Comparison of ENCODE assay signal across 8 mouse cellular contexts in the genomic region with DNA sequence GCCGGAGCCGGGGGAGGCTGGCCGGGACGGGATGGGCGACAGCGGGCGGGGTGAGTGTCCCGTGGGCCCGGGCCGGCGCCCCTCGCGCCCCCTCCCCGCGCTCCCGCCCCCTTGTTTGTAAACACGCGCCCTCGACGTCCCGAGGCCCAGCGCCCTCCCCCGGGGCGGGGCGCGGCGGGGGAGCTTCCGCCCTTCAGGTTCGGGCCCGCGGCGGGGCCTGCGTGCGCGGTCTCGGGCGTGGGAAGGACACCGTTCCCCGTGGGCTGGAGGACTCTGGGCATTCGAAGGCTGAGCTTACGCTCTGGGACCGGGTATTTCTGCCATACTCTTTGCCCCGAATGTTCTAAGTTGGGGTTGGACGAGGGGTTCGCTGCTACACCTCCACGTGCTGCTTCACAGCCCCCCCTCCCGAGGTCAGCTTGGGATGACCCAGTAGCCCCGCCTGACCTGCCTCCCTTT. TPM values are rescaled to one million over a fixed set of nuclear protein-coding genes. Genes with fewer than 3 reads are reported as not detected.
A peak's percentile ranks its signal among the peaks of the same experiment; 100 is the strongest.
DNase-seq lines count a peak whose midpoint lies in the region; ATAC-seq and TF ChIP-seq lines count a peak whose summit lies in the region.

No protein-coding gene starts in this region.

- H3K4me2 ChIP-seq in heart, embryonic 13.5 days, result peak overlapping the region; percentile 94

- DNase-seq in left cerebral cortex, adult 2 months (ENCODE audit: extremely low spot score in 1 of 2, low spot score in 2 of 2), result peak in 1 of 2 experiments; percentile 67
- no peak for DNase-seq in left cerebral cortex, postnatal 4 days
- peak; percentile 81 to 88 for DNase-seq in adrenal gland, postnatal 36 days
- peak; percentile 63 to 73 for DNase-seq in left cerebral cortex, adult 8-10 months (ENCODE audit: low spot score in 2 of 2)
- DNase-seq in mesoderm, embryonic 11.5 days (ENCODE audit: low read depth, low spot score), result peak; percentile 57
- DNase-seq in layer of hippocampus, postnatal 25 days (ENCODE audit: extremely low spot score in 1 of 2, low spot score in 1 of 2), result no peak

- peak; percentile 58; the same call in 1 of the 2 replicates for TF ChIP-seq POLR2A in testis, adult 2 months (IDR thresholded peaks at IDR 0.05; ENCODE audit: control insufficient read depth, low read depth, low read length)

- WGBS in heart, embryonic 13.5 days, result under 1% methylated on average over 45 of the region's 48 CpGs

- H3K27ac ChIP-seq in left cerebral cortex, adult 2 months, result peak overlapping the region; percentile 98
- H3K27ac ChIP-seq in heart, embryonic 13.5 days (replicated peaks), result peak overlapping the region; percentile 98
- H3K27ac ChIP-seq in testis, adult 2 months (ENCODE audit: control insufficient read depth, insufficient read depth, low read depth, low read length), result peak overlapping the region; percentile 93

- no peak for TF ChIP-seq CTCF in left cerebral cortex, adult 2 months (IDR thresholded peaks at IDR 0.05)
- TF ChIP-seq CTCF in testis, adult 2 months (IDR thresholded peaks at IDR 0.05; ENCODE audit: control insufficient read depth, insufficient read depth, insufficient replicate concordance, low read depth, low read length), result no peak

- peak overlapping the region; percentile 92 for H3K9ac ChIP-seq in heart, embryonic 13.5 days

- no peaks in the 10 kb centered on the region for H3K27me3 ChIP-seq in heart, embryonic 13.5 days (replicated peaks)
- no peaks in the 10 kb centered on the region for H3K27me3 ChIP-seq in testis, adult 2 months (ENCODE audit: control insufficient read depth, insufficient read depth, low read length)

- no peaks in the 10 kb centered on the region for H3K9me3 ChIP-seq in heart, embryonic 13.5 days

- H3K4me3 ChIP-seq in left cerebral cortex, adult 2 months, result peak overlapping the region; percentile 82
- H3K4me3 ChIP-seq in heart, embryonic 13.5 days, result peak overlapping the region; percentile 77
- H3K4me3 ChIP-seq in testis, adult 2 months (ENCODE audit: control insufficient read depth, low read depth, low read length), result peak overlapping the region; percentile 82

- H3K4me1 ChIP-seq in heart, embryonic 13.5 days, result peaks cover 49% of the 10 kb centered on the region
- peaks cover 28% of the 10 kb centered on the region for H3K4me1 ChIP-seq in testis, adult 2 months (ENCODE audit: control insufficient read depth, insufficient read depth, low read length)

- intact Hi-C loops in left cerebral cortex, adult 2 months (cut with DNase I), result loop anchor here (2.0 to 5.0 kb wide), 3 partner anchors 45 to 560 kb away; a partner anchor contains a TSS
- intact Hi-C loops in left cerebral cortex, postnatal 4 days (cut with DNase I), result loop anchor here (5.0 kb wide), 1 partner anchor 565 kb away; a partner anchor contains a TSS

- ATAC-seq in heart, embryonic 13.5 days (ENCODE audit: extremely low read depth, insufficient number of reproducible peaks, low FRiP score, low TSS enrichment), result peak; percentile 21; the same call in 1 of the 2 replicates

- peaks cover 60% of the 10 kb centered on the region for H3K36me3 ChIP-seq in heart, embryonic 13.5 days
- H3K36me3 ChIP-seq in testis, adult 2 months (ENCODE audit: control insufficient read depth, insufficient read depth, low read length), result no peaks in the 10 kb centered on the region; the same call in 1 of the 2 replicates

RNA-seq across cellular contexts. Expression of a gene that starts 0.6 kb away (rescaled TPM):
- total RNA-seq in left cerebral cortex, adult 2 months (2021), result 10 to 100 TPM; 84.7 to 86.2 TPM
- total RNA-seq in left cerebral cortex, postnatal 4 days (2021), result 10 to 100 TPM; 80.7 to 84.9 TPM
- total RNA-seq in adrenal gland, postnatal 36 days (2021), result 10 to 100 TPM; 53.5 to 55.7 TPM
- polyA plus RNA-seq in heart, embryonic 13.5 days (2015; fragmentation: Nextera tagmentation; extraction: Ambion mirVana), result 28.5 and 32.4 TPM in 2 replicates
- total RNA-seq in left cerebral cortex, adult 8-10 months (2022), result 10 to 100 TPM; 72.8 to 87.6 (median 78.1) TPM
- 25.5 and 28.0 TPM in 2 replicates for polyA plus RNA-seq in testis, adult 2 months (2012; rRNA removed)
- 10 to 100 TPM; 76.0 to 83.6 TPM for total RNA-seq in layer of hippocampus, postnatal 25 days (2021)

RNA-seq across cellular contexts. Expression of a gene that starts 0.7 kb away (rescaled TPM):
- 100 to 1,000 TPM in 1 of 2 experiments, 10 to 100 TPM in 1; 98.6 to 104 TPM for total RNA-seq in left cerebral cortex, adult 2 months (2021)
- total RNA-seq in left cerebral cortex, postnatal 4 days (2021), result 10 to 100 TPM; 96.3 to 98.7 TPM
- 100 to 1,000 TPM; 165 to 198 TPM for total RNA-seq in adrenal gland, postnatal 36 days (2021)
- 128 and 130 TPM in 2 replicates for polyA plus RNA-seq in heart, embryonic 13.5 days (2015; fragmentation: Nextera tagmentation; extraction: Ambion mirVana)
- 10 to 100 TPM; 91.2 to 98.6 (median 95.0) TPM for total RNA-seq in left cerebral cortex, adult 8-10 months (2022)
- polyA plus RNA-seq in testis, adult 2 months (2012; rRNA removed), result 33.4 and 36.3 TPM in 2 replicates
- total RNA-seq in layer of hippocampus, postnatal 25 days (2021), result 10 to 100 TPM; 94.3 to 95.5 TPM

RNA-seq across cellular contexts. Expression of a gene that starts 4.3 kb away (rescaled TPM):
- 10 to 100 TPM; 34.4 to 41.2 TPM for total RNA-seq in left cerebral cortex, adult 2 months (2021)
- total RNA-seq in left cerebral cortex, postnatal 4 days (2021), result 10 to 100 TPM; 41.6 to 45.2 TPM
- total RNA-seq in adrenal gland, postnatal 36 days (2021), result 100 to 1,000 TPM; 243 to 247 TPM
- polyA plus RNA-seq in heart, embryonic 13.5 days (2015; fragmentation: Nextera tagmentation; extraction: Ambion mirVana), result 37.7 and 45.6 TPM in 2 replicates
- 10 to 100 TPM; 45.6 to 50.2 (median 46.4) TPM for total RNA-seq in left cerebral cortex, adult 8-10 months (2022)
- polyA plus RNA-seq in testis, adult 2 months (2012; rRNA removed), result 24.5 and 25.0 TPM in 2 replicates
- 10 to 100 TPM; 54.3 to 63.9 TPM for total RNA-seq in layer of hippocampus, postnatal 25 days (2021)

RNA-seq across cellular contexts. Expression of a gene that starts 7.0 kb away (rescaled TPM):
- total RNA-seq in left cerebral cortex, adult 2 months (2021), result 10 to 100 TPM; 11.3 to 15.2 TPM
- total RNA-seq in left cerebral cortex, postnatal 4 days (2021), result 1 to 10 TPM; 6.8 to 9.8 TPM
- total RNA-seq in adrenal gland, postnatal 36 days (2021), result 1 to 10 TPM; 1.2 to 2.2 TPM
- polyA plus RNA-seq in heart, embryonic 13.5 days (2015; fragmentation: Nextera tagmentation; extraction: Ambion mirVana), result 0.34 and 0.64 TPM in 2 replicates
- 10 to 100 TPM; 12.6 to 18.0 (median 16.8) TPM for total RNA-seq in left cerebral cortex, adult 8-10 months (2022)
- polyA plus RNA-seq in testis, adult 2 months (2012; rRNA removed), result 2.4 and 2.8 TPM in 2 replicates
- 10 to 100 TPM; 23.5 to 25.3 TPM for total RNA-seq in layer of hippocampus, postnatal 25 days (2021)

RNA-seq across cellular contexts. Expression of a gene that starts 7.7 kb away (rescaled TPM):
- total RNA-seq in left cerebral cortex, adult 2 months (2021), result 10 to 100 TPM; 34.8 to 44.9 TPM
- total RNA-seq in left cerebral cortex, postnatal 4 days (2021), result 10 to 100 TPM; 23.6 to 28.2 TPM
- total RNA-seq in adrenal gland, postnatal 36 days (2021), result 10 to 100 TPM; 43.8 to 48.3 TPM
- polyA plus RNA-seq in heart, embryonic 13.5 days (2015; fragmentation: Nextera tagmentation; extraction: Ambion mirVana), result 10.4 and 14.9 TPM in 2 replicates
- total RNA-seq in left cerebral cortex, adult 8-10 months (2022), result 10 to 100 TPM; 31.4 to 43.5 (median 36.1) TPM
- polyA plus RNA-seq in testis, adult 2 months (2012; rRNA removed), result 27.8 and 31.4 TPM in 2 replicates
- 10 to 100 TPM; 37.1 to 44.3 TPM for total RNA-seq in layer of hippocampus, postnatal 25 days (2021)

Comparison
In these comparisons a context has a peak if more than half of its experiments do, and no peak if none do; other contexts are left out.
1. DNase-seq: peak in adrenal gland, postnatal 36 days (2 of 2), left cerebral cortex, adult 8-10 months (2 of 2) and mesoderm, embryonic 11.5 days (single experiment); none in left cerebral cortex, postnatal 4 days (single experiment) and layer of hippocampus, postnatal 25 days (0 of 2).
2. Peak in every context shown above with its lines, with median percentiles within 50 percentile points of each other: H3K27ac ChIP-seq and H3K4me3 ChIP-seq.